Mouse (Mus musculus) ES-E14 (cell line): ENCODE measurements at regions not wholly inside any gene's neighbourhood (a gene's known extent, or its start where the extent isn't known, plus 50 kb on each side); places are given as distances from the start of the nearest gene placed in this dataset.

Source experiments
- CHD2 ChIP-seq: IDR thresholded peaks from 2 replicates; pipeline ENCODE4 v1.6.1; 2014; ENCODE audit warnings: mild to moderate bottlenecking, low read depth, low read length, inconsistent platforms
- ZC3H11A ChIP-seq: IDR thresholded peaks from 2 replicates; pipeline ENCODE4 v1.6.1; 2012; ENCODE audit warnings: low read depth, mild to moderate bottlenecking, inconsistent platforms, low read length, borderline replicate concordance

- TF ChIP-seq CHD2, result no peak
- TF ChIP-seq ZC3H11A, result no peak
Measured at GRCm38 (mm10) chr5:64487698-64488398, 315.3 kb upstream of the Klf3 start.
